Mouse (Mus musculus) liver, embryonic 12.5 days (tissue): ENCODE data around the gene Tmprss11g. TPM values are rescaled to one million over a fixed set of nuclear protein-coding genes. Genes with fewer than 3 reads are reported as not detected.

Experiments
- ATAC-seq: fragments of 200-750 bp; cut with Nextera tagmentation; 2 replicates; pipeline ENCODE4 v1.8.0; 2017; ENCODE audit warnings: moderate number of reproducible peaks, mild to moderate bottlenecking, moderate library complexity
- H3K27ac ChIP-seq: fragments of 300-500 bp; sonication (generic); 2 replicates; pipeline ENCODE4 v1.5.1; 2016; ENCODE audit warnings: mild to moderate bottlenecking
- H3K27me3 ChIP-seq: fragments of 300-500 bp; sonication (generic); replicated peaks from 2 replicates; pipeline ENCODE4 v1.6.1; 2016; ENCODE audit warnings: mild to moderate bottlenecking, moderate library complexity
- H3K36me3 ChIP-seq: fragments of 300-500 bp; sonication (generic); 2 replicates; pipeline ENCODE4 v1.6.1; 2016; ENCODE audit warnings: mild to moderate bottlenecking, moderate library complexity
- H3K4me1 ChIP-seq: fragments of 300-500 bp; sonication (generic); 2 replicates; pipeline ENCODE4 v1.6.1; 2016
- H3K4me2 ChIP-seq: fragments of 300-500 bp; sonication (generic); 2 replicates; pipeline ENCODE4 v1.6.1; 2016; ENCODE audit warnings: mild to moderate bottlenecking, moderate library complexity
- H3K4me3 ChIP-seq: fragments of 300-500 bp; sonication (generic); 2 replicates; pipeline ENCODE4 v1.5.1; 2016; ENCODE audit warnings: mild to moderate bottlenecking, moderate library complexity
- H3K9ac ChIP-seq: fragments of 300-500 bp; sonication (generic); 2 replicates; pipeline ENCODE4 v1.6.1; 2016; ENCODE audit warnings: mild to moderate bottlenecking, moderate library complexity
- H3K9me3 ChIP-seq: fragments of 300-500 bp; sonication (generic); replicated peaks from 2 replicates; pipeline ENCODE4 v1.6.1; 2016; ENCODE audit warnings: mild to moderate bottlenecking, moderate library complexity
- WGBS: fragments of 180-500 bp; shearing (Covaris S2); methylation state at CpG from one replicate; pipeline ENCODE4 v1.1.7; 2016; ENCODE audit not compliant: insufficient replicate concordance; 5-methylcytosine and 5-hydroxymethylcytosine counted together
- polyA plus RNA-seq: library from polyadenylated mRNA; unstranded; fragments of >200 nt; fragmentation: Nextera tagmentation; extraction: Ambion mirVana; gene quantifications from 2 replicates; pipeline ENCODE4 v1.2.1, GENCODE M21; 2016

The Tmprss11g gene
- polyA plus RNA-seq = not detected in 2 replicates

GRCm38 (mm10) chr5:86518500-86518899 lies at the start of gene Tmprss11g:
Gene Tmprss11g, minus strand, starts transcription at chr5:86518600.
- H3K4me3 ChIP-seq = no peak within 1 kb of the TSS
- ATAC-seq = no peak
- H3K9me3 ChIP-seq = 0 out of 2 replicates have a peak, but pooled peaks cover 3% of the 10 kb centered on the region
- H3K4me1 ChIP-seq = no peaks in the 10 kb centered on the region
- no peaks in the 10 kb centered on the region for H3K36me3 ChIP-seq
- no peak within 1 kb of the TSS for H3K27ac ChIP-seq
- no peak within 1 kb of the TSS for H3K9ac ChIP-seq
- 53% methylated on average over 9 of the region's 9 CpGs for WGBS
- no peaks in the 10 kb centered on the region for H3K27me3 ChIP-seq
- H3K4me2 ChIP-seq = no peak within 1 kb of the TSS

DNA sequence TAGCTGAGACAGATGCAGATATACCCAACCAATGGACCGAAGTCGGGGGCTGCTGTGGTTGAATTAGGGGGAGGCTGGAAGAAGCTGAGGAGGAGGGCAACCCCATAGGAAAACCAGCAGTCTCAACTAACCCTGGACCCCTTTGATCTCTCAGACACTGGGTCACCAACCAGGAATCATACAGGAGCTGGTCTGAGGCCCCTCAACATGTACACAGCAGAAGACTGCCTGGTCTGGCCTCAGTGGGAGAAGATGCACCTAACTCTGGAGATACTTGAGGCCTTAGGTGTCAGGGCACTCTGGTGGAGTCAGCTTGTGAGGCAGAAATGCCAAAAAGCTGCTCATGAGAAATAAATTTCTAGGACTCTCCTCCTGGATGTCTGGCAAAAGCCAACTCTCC lies 28.3 kb upstream of the Tmprss11g start:
- H3K27me3 ChIP-seq = no peaks in the 10 kb centered on the region
- no peak overlapping the region for H3K4me3 ChIP-seq
- no peak overlapping the region for H3K4me2 ChIP-seq
- WGBS = 89% methylated on average over 2 of the region's 2 CpGs
- H3K4me1 ChIP-seq = no peaks in the 10 kb centered on the region
- H3K9me3 ChIP-seq = no peaks in the 10 kb centered on the region
- no peak overlapping the region for H3K27ac ChIP-seq
- ATAC-seq = no peak
- H3K36me3 ChIP-seq = no peaks in the 10 kb centered on the region
- H3K9ac ChIP-seq = no peak overlapping the region

DNA sequence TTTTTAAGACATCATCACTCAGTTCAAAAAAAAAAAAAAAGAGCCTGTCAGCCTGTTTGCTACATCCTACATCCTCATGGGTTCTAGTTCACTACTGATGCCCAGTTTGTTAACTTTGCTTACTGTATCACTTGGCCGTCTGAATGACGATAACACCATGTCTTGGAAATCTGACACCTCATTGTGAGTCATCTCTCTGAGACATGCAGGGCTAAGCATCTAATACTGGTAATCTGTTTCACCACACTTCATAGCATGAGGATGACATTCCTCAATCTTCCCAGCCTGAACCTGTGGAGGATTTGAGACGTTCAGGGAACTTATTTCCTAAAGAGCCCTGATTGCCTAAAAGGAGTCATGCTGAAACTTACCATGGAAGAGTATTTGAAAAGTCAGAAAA lies 22.2 kb upstream of the Tmprss11g start:
- Histone ChIP-seq H3K27me3 (no peaks in the 10 kb centered on the region), H3K9me3 (no peaks in the 10 kb centered on the region), H3K4me2 (no peak overlapping the region), H3K27ac (no peak overlapping the region), H3K4me3 (no peak overlapping the region), H3K9ac (no peak overlapping the region), H3K4me1 (no peaks in the 10 kb centered on the region), H3K36me3 (no peaks in the 10 kb centered on the region)
- WGBS = 65% methylated on average over 3 of the region's 3 CpGs
- no peak for ATAC-seq

DNA sequence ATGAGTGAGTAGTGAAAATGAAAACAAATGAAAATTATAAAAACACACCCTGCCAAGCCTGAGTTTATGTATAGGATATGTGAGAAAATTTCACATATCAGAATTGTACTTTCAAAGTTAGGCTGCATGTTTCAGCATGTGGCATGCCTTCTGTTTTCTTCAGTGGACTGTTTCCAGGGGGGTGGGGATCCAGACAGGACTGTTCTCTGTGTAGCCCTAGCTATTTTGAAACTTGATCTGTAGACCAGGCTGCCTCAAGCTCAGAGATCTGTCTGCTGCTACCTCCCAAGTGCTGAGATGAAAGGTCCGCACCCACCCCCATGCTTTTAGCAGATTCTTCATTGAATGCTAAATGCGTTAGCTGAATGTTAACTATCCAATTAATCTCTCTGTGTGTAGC lies 10.3 kb upstream of the Tmprss11g start:
- H3K9me3 ChIP-seq = no peaks in the 10 kb centered on the region
- no peaks in the 10 kb centered on the region for H3K4me1 ChIP-seq
- no peak overlapping the region for H3K4me3 ChIP-seq
- no peak for ATAC-seq
- H3K4me2 ChIP-seq = no peak overlapping the region
- no peaks in the 10 kb centered on the region for H3K36me3 ChIP-seq
- no peaks in the 10 kb centered on the region for H3K27me3 ChIP-seq
- no peak overlapping the region for H3K9ac ChIP-seq
- WGBS = 68% methylated on average over 2 of the region's 2 CpGs
- no peak overlapping the region for H3K27ac ChIP-seq

GRCm38 (mm10) chr5:86511538-86511937 lies 6.9 kb downstream of the Tmprss11g start:
- 55% methylated on average over 5 of the region's 5 CpGs for WGBS
- no peak for ATAC-seq
- no peak overlapping the region for H3K27ac ChIP-seq

DNA sequence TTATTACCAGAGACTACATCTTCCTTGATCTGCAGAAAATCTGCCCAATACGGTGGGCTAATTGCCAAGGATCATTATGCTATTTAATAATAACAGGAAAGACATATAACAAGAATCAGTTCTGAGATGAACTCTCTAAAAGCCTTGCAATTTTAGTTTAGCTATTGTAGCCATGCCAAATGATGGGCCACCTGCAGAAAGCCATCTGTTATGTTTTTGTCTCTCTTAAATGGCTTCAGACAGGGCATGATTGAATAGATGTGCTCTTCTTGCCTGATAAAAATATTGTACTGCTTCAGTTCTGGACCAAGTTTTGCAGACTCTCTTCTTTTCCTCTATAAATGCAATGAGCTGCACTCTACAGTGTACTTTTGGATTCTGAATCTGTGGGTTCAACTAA lies 24.9 kb downstream of the Tmprss11g start:
- Histone ChIP-seq H3K27me3 (no peaks in the 10 kb centered on the region), H3K27ac (no peak overlapping the region), H3K4me2 (no peak overlapping the region), H3K4me1 (no peaks in the 10 kb centered on the region), H3K9me3 (no peaks in the 10 kb centered on the region), H3K9ac (no peak overlapping the region), H3K4me3 (no peak overlapping the region), H3K36me3 (no peaks in the 10 kb centered on the region)
- 37% methylated on average over 1 of the region's 1 CpGs for WGBS
- no peak for ATAC-seq

More at GRCm38 (mm10) chr5:86511538-86511937, 6.9 kb downstream of the Tmprss11g start:
- Histone ChIP-seq H3K4me1 (no peaks in the 10 kb centered on the region), H3K4me3 (no peak overlapping the region), H3K4me2 (no peak overlapping the region), H3K27me3 (no peaks in the 10 kb centered on the region), H3K9me3 (no peaks in the 10 kb centered on the region; the same call in 1 of the 2 replicates), H3K36me3 (no peaks in the 10 kb centered on the region), H3K9ac (no peak overlapping the region)

DNA sequence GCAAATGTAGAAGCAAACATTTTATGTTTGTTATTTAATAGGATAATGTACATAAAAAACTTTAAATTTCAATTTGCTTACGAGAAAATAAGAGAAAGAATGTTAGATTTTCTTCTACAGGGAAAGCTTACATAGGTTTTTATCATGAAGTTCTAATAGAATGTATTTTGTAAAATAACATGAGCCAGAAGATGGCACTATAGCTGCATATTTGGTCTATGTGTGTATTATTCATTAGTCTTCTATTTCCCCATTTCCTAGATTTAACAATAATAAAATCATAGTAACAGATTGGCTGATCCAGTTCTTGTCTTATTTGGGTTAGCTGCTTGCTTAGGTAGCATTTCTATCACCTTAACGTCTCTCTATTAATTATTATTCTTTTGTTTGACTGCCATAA lies 35.8 kb downstream of the Tmprss11g start:
- 49% methylated on average over 2 of the region's 2 CpGs for WGBS
- no peak for ATAC-seq
- no peaks in the 10 kb centered on the region for H3K36me3 ChIP-seq

GRCm38 (mm10) chr5:86482031-86482430 lies 36.4 kb downstream of the Tmprss11g start:
- no peak overlapping the region for H3K27ac ChIP-seq
- WGBS = 70% methylated on average over 1 of the region's 1 CpGs
- no peaks in the 10 kb centered on the region for H3K27me3 ChIP-seq
- H3K9me3 ChIP-seq = no peaks in the 10 kb centered on the region
- H3K4me1 ChIP-seq = no peaks in the 10 kb centered on the region
- no peak overlapping the region for H3K4me2 ChIP-seq
- ATAC-seq = no peak
- H3K36me3 ChIP-seq = no peaks in the 10 kb centered on the region
- no peak overlapping the region for H3K9ac ChIP-seq
- no peak overlapping the region for H3K4me3 ChIP-seq

More for the DNA sequence above, 35.8 kb downstream of the Tmprss11g start:
- Histone ChIP-seq H3K27me3 (no peaks in the 10 kb centered on the region), H3K27ac (no peak overlapping the region), H3K4me2 (no peak overlapping the region), H3K9me3 (no peaks in the 10 kb centered on the region), H3K9ac (no peak overlapping the region), H3K4me1 (no peaks in the 10 kb centered on the region), H3K4me3 (no peak overlapping the region)

GRCm38 (mm10) chr5:86473859-86474258 lies 44.5 kb downstream of the Tmprss11g start:
- Histone ChIP-seq H3K9ac (no peak overlapping the region), H3K4me1 (no peaks in the 10 kb centered on the region), H3K36me3 (no peaks in the 10 kb centered on the region), H3K4me2 (no peak overlapping the region), H3K9me3 (no peaks in the 10 kb centered on the region), H3K27me3 (no peaks in the 10 kb centered on the region), H3K4me3 (no peak overlapping the region), H3K27ac (no peak overlapping the region)
- WGBS = 72% methylated on average over 9 of the region's 9 CpGs
- no peak for ATAC-seq

- ATAC-seq = no peak
- Histone ChIP-seq H3K9ac (no peak within 1 kb of the TSS), H3K4me3 (no peak within 1 kb of the TSS), H3K4me2 (no peak within 1 kb of the TSS), H3K9me3 (no peaks in the 10 kb centered on the region), H3K36me3 (no peaks in the 10 kb centered on the region), H3K27me3 (no peaks in the 10 kb centered on the region), H3K4me1 (no peaks in the 10 kb centered on the region), H3K27ac (no peak within 1 kb of the TSS)
- WGBS = 54% methylated on average over 4 of the region's 4 CpGs
Measured at GRCm38 (mm10) chr5:86468890-86469289, 49.5 kb downstream of the Tmprss11g start, which contains the start of gene Tmprss11a. Gene Tmprss11a, minus strand, starts transcription at chr5:86468990.

- no peaks in the 10 kb centered on the region for H3K4me1 ChIP-seq
- no peaks in the 10 kb centered on the region for H3K27me3 ChIP-seq
- H3K9ac ChIP-seq = no peak overlapping the region
- H3K4me3 ChIP-seq = no peak overlapping the region
- H3K27ac ChIP-seq = no peak overlapping the region
- 67% methylated on average over 2 of the region's 2 CpGs for WGBS
- ATAC-seq = no peak
- no peaks in the 10 kb centered on the region for H3K36me3 ChIP-seq
- H3K9me3 ChIP-seq = no peaks in the 10 kb centered on the region
- no peak overlapping the region for H3K4me2 ChIP-seq
Measured at GRCm38 (mm10) chr5:86439306-86439705, 79.1 kb downstream of the Tmprss11g start.

GRCm38 (mm10) chr5:86438548-86438947 lies 79.9 kb downstream of the Tmprss11g start:
- no peak for ATAC-seq
- Histone ChIP-seq H3K4me2 (no peak overlapping the region), H3K27me3 (no peaks in the 10 kb centered on the region), H3K9ac (no peak overlapping the region), H3K36me3 (no peaks in the 10 kb centered on the region), H3K4me1 (no peaks in the 10 kb centered on the region), H3K4me3 (no peak overlapping the region), H3K9me3 (no peaks in the 10 kb centered on the region), H3K27ac (no peak overlapping the region)
